Mouse (Mus musculus) left cerebral cortex, adult 18-20 months (tissue): ENCODE measurements at regions not wholly inside any gene's neighbourhood (a gene's known extent, or its start where the extent isn't known, plus 50 kb on each side); places are given as distances from the start of the nearest gene placed in this dataset.

Source experiments
- DNase-seq, 2 experiments: peaks; one replicate each; pipeline ENCODE4 v3.0.0; 2021 to 2022; ENCODE audit warnings: low spot score in 2 of 2, mixed read lengths in 1 of 2

GRCm38 (mm10) chr2:147927792-147928670 is 118.7 kb downstream of the Foxa2 start:
- DNase-seq, result peak; percentile 1 to 2

- no peak for DNase-seq
Measured at GRCm38 (mm10) chr2:147926861-147927260, 119.9 kb downstream of the Foxa2 start.

GRCm38 (mm10) chr2:147907341-147907740 is 139.4 kb downstream of the Foxa2 start:
- DNase-seq, result no peak

- DNase-seq, result no peak
Measured at GRCm38 (mm10) chr2:147905759-147906740, 140.7 kb downstream of the Foxa2 start.

- no peak for DNase-seq
Measured at GRCm38 (mm10) chr2:147905118-147905517, 141.7 kb downstream of the Foxa2 start.

- no peak for DNase-seq
Measured at GRCm38 (mm10) chr2:147899236-147899635, 147.5 kb downstream of the Foxa2 start.

GRCm38 (mm10) chr2:147895691-147896090 is 151.1 kb downstream of the Foxa2 start:
- peak; percentile 20 to 31 for DNase-seq

- DNase-seq, result no peak
Measured at GRCm38 (mm10) chr2:147894213-147894612, 152.6 kb downstream of the Foxa2 start.

- no peak for DNase-seq
Measured at GRCm38 (mm10) chr2:147886191-147886590, 160.6 kb downstream of the Foxa2 start.

GRCm38 (mm10) chr2:147877907-147878306 is 168.9 kb downstream of the Foxa2 start:
- DNase-seq, result no peak

GRCm38 (mm10) chr2:147877543-147877904 is 169.2 kb downstream of the Foxa2 start:
- DNase-seq, result no peak

GRCm38 (mm10) chr2:147876708-147877542 is 169.8 kb downstream of the Foxa2 start:
- no peak for DNase-seq

- no peak for DNase-seq
Measured at GRCm38 (mm10) chr2:147872972-147873371, 173.8 kb downstream of the Foxa2 start.

GRCm38 (mm10) chr2:147851186-147851802 is 195.5 kb downstream of the Foxa2 start:
- DNase-seq, result no peak

- peak in 1 of 2 experiments; percentile 13 for DNase-seq
Measured at GRCm38 (mm10) chr2:147846968-147847749, 199.6 kb downstream of the Foxa2 start.

- DNase-seq, result no peak
Measured at GRCm38 (mm10) chr2:147845256-147845655, 201.5 kb downstream of the Foxa2 start.

- DNase-seq, result no peak
Measured at GRCm38 (mm10) chr2:147840936-147841335, 205.8 kb downstream of the Foxa2 start.

- DNase-seq, result no peak
Measured at GRCm38 (mm10) chr2:147838613-147839012, 208.2 kb downstream of the Foxa2 start.

GRCm38 (mm10) chr2:147830551-147830950 is 216.2 kb downstream of the Foxa2 start:
- no peak for DNase-seq

- DNase-seq, result no peak
Measured at GRCm38 (mm10) chr2:147816951-147817350, 229.8 kb downstream of the Foxa2 start.
